10 mouse cellular contexts compared by ENCODE assay signal in genomic region chr3:61409683-61410082, GRCm38 (mm10). TPM values are rescaled to one million over a fixed set of nuclear protein-coding genes. Genes with fewer than 3 reads are reported as not detected.
DNase-seq lines count a peak whose midpoint lies in the region; ATAC-seq lines count a peak whose summit lies in the region.
"Had no signal": no experiment of that assay in that cellular context is flagged by ENCODE, and none has a peak within 500 bp of the region (broad histone marks: within the 10 kb centered on the region; RNA-seq: fewer than 3 reads in every experiment).

No protein-coding gene starts in this region.

- intact Hi-C loops in heart, postnatal 25 days (cut with DNase I) = no loop called here

- no peak overlapping the region for H3K4me2 ChIP-seq in midbrain, embryonic 14.5 days (ENCODE audit: low read length)
- H3K4me2 ChIP-seq: lung, embryonic 15.5 days had no signal

- no peak overlapping the region for H3K9ac ChIP-seq in midbrain, embryonic 14.5 days (replicated peaks; ENCODE audit: low read length)
- H3K9ac ChIP-seq: lung, embryonic 15.5 days had no signal

- no peaks in the 10 kb centered on the region for H3K79me2 ChIP-seq in macrophage (ENCODE audit: inconsistent target)

- no peaks in the 10 kb centered on the region for H3K27me3 ChIP-seq in midbrain, embryonic 14.5 days (ENCODE audit: control insufficient read depth, insufficient read depth, low read length)
- H3K27me3 ChIP-seq: lung, embryonic 15.5 days had no signal

- DNase-seq in 416B (ENCODE audit: low read depth) = peak; percentile 97
- peak; percentile 30 for DNase-seq in heart, postnatal 25 days (ENCODE audit: low spot score)
- DNase-seq in midbrain, embryonic 14.5 days = no peak
- no peak for DNase-seq in layer of hippocampus, postnatal 25 days (ENCODE audit: extremely low spot score in 1 of 2, low spot score in 1 of 2)
- no peak for DNase-seq in cerebellum, adult 11 months
- no peak for DNase-seq in adrenal gland, adult 2 months

- H3K27ac ChIP-seq in macrophage = peak overlapping the region; percentile 98
- H3K27ac ChIP-seq in midbrain, embryonic 14.5 days (replicated peaks; ENCODE audit: low read depth, low read length) = no peak overlapping the region
- H3K27ac ChIP-seq: lung, embryonic 15.5 days had no signal

- ATAC-seq in activated CD4-positive, CD25-positive, alpha-beta regulatory T cell, adult 4 months = peak; percentile 91
- ATAC-seq in midbrain, embryonic 14.5 days (ENCODE audit: low FRiP score, low TSS enrichment) = no peak

- WGBS in macrophage (ENCODE audit: missing documents) = 7% methylated on average over 6 of the region's 6 CpGs
- WGBS in midbrain, embryonic 14.5 days = 87% methylated on average over 6 of the region's 6 CpGs

- no peaks in the 10 kb centered on the region for H3K9me3 ChIP-seq in midbrain, embryonic 14.5 days (ENCODE audit: control insufficient read depth, low read length)

- no peak overlapping the region for H3K4me3 ChIP-seq in macrophage (ENCODE audit: inconsistent target)
- H3K4me3 ChIP-seq in midbrain, embryonic 14.5 days (replicated peaks; ENCODE audit: low read depth, low read length) = no peak overlapping the region
- H3K4me3 ChIP-seq: lung, embryonic 15.5 days had no signal

- H3K4me1 ChIP-seq in midbrain, embryonic 14.5 days (ENCODE audit: control insufficient read depth, insufficient read depth, low read length) = no peaks in the 10 kb centered on the region
- H3K4me1 ChIP-seq: lung, embryonic 15.5 days had no signal

- H3K36me3 ChIP-seq in macrophage (ENCODE audit: inconsistent target) = no peaks in the 10 kb centered on the region
- H3K36me3 ChIP-seq in midbrain, embryonic 14.5 days (ENCODE audit: control insufficient read depth, insufficient read depth, low read length) = no peaks in the 10 kb centered on the region
- H3K36me3 ChIP-seq: lung, embryonic 15.5 days had no signal

RNA-seq across cellular contexts. Expression of gene B430305J03Rik, which starts 43.9 kb away (rescaled TPM):
- polyA plus RNA-seq in activated CD4-positive, CD25-positive, alpha-beta regulatory T cell, adult 4 months (2017; shearing (Covaris generic)) = not detected
- under 1 TPM in 1 of 2 experiments, not detected in 1; 0.11 TPM for total RNA-seq in heart, postnatal 25 days (2021)
- 10 to 100 TPM in 13 of 26 experiments, 1 to 10 TPM in 13; 2.3 to 22.2 (median 10.4) TPM for total RNA-seq in macrophage (2018; cell fraction: chromatin; rRNA removed)
- total RNA-seq in macrophage (2018; cell fraction: cytosol; rRNA removed) = 10 to 100 TPM in 7 of 26 experiments, 1 to 10 TPM in 19; 4.1 to 12.4 (median 8.0) TPM
- 10 to 100 TPM in 22 of 26 experiments, 1 to 10 TPM in 4; 6.6 to 32.9 (median 19.3) TPM for total RNA-seq in macrophage (2018; cell fraction: nucleus; rRNA removed)
- 1.9 to 4.8 TPM (median 2.3 TPM) in 3 replicates for polyA plus RNA-seq in macrophage (2018)
- polyA plus RNA-seq in midbrain, embryonic 14.5 days (2014; fragmentation: Nextera tagmentation; extraction: Ambion mirVana) = not detected in 2 replicates
- total RNA-seq in layer of hippocampus, postnatal 25 days (2021) = 1 to 10 TPM; 2.5 to 3.1 TPM
- total RNA-seq in adrenal gland, adult 2 months (2021) = under 1 TPM in 1 of 2 experiments, not detected in 1; 0.09 TPM
- 0.15 and 0.21 TPM in 2 replicates for polyA plus RNA-seq in adrenal gland, adult 2 months (2012; rRNA removed)
- polyA plus RNA-seq: lung, embryonic 15.5 days; stomach, embryonic 14.5 days had no signal

RNA-seq across cellular contexts. Expression of gene Rap2b, which starts 48.2 kb away (rescaled TPM):
- polyA plus RNA-seq in activated CD4-positive, CD25-positive, alpha-beta regulatory T cell, adult 4 months (2017; shearing (Covaris generic)) = 10 to 100 TPM; 15.2 to 18.1 TPM
- total RNA-seq in heart, postnatal 25 days (2021) = 1 to 10 TPM; 3.4 to 3.6 TPM
- 100 to 1,000 TPM in 5 of 26 experiments, 10 to 100 TPM in 21; 24.7 to 149 (median 75.7) TPM for total RNA-seq in macrophage (2018; cell fraction: chromatin; rRNA removed)
- total RNA-seq in macrophage (2018; cell fraction: cytosol; rRNA removed) = 100 to 1,000 TPM in 21 of 26 experiments, 10 to 100 TPM in 5; 83.8 to 180 (median 125) TPM
- total RNA-seq in macrophage (2018; cell fraction: nucleus; rRNA removed) = 100 to 1,000 TPM in 25 of 26 experiments, 10 to 100 TPM in 1; 96.2 to 250 (median 160) TPM
- polyA plus RNA-seq in macrophage (2018) = 53.2 to 99.0 TPM (median 56.2 TPM) in 3 replicates
- polyA plus RNA-seq in midbrain, embryonic 14.5 days (2014; fragmentation: Nextera tagmentation; extraction: Ambion mirVana) = 12.6 and 13.2 TPM in 2 replicates
- total RNA-seq in layer of hippocampus, postnatal 25 days (2021) = 10 to 100 TPM; 43.2 to 46.5 TPM
- 1 to 10 TPM; 2.7 to 5.0 TPM for total RNA-seq in adrenal gland, adult 2 months (2021)
- polyA plus RNA-seq in adrenal gland, adult 2 months (2012; rRNA removed) = 4.2 and 6.4 TPM in 2 replicates

Comparison
In these comparisons a context has a peak if more than half of its experiments do, and no peak if none do; other contexts are left out.
1. DNase-seq: peak in 416B (single experiment) and heart, postnatal 25 days (single experiment); none in midbrain, embryonic 14.5 days (single experiment), layer of hippocampus, postnatal 25 days (0 of 2), cerebellum, adult 11 months (single experiment) and adrenal gland, adult 2 months (single experiment).